In genomic region chr1:52354041-52354582, GRCm38 (mm10) we compare ENCODE assay signal across 8 mouse cellular contexts.
A peak's percentile ranks its signal among the peaks of the same experiment; 100 is the strongest.
DNase-seq lines count a peak whose midpoint lies in the region; TF ChIP-seq lines count a peak whose summit lies in the region.
"Had no signal": no experiment of that assay in that cellular context is flagged by ENCODE, and none has a peak within 500 bp of the region (broad histone marks: within the 10 kb centered on the region; RNA-seq: fewer than 3 reads in every experiment).

No protein-coding gene starts in this region.

- peak; percentile 35 for DNase-seq in layer of hippocampus, adult 9-11 months
- DNase-seq in layer of hippocampus, postnatal 36 days = no peak
- DNase-seq in cerebellum, adult 2 months = peak; percentile 37 to 51
- DNase-seq in kidney, adult 9 months = peak; percentile 8
- DNase-seq in lung, postnatal 36 days = peak; percentile 64
- no peak for DNase-seq in embryo, embryonic 9.5 days (ENCODE audit: extremely low spot score)
- no peak for DNase-seq in embryo, embryonic 11 days

- H3K27me3 ChIP-seq in cerebellum, adult 2 months (ENCODE audit: control insufficient read depth, insufficient read depth, low read length) = no peaks in the 10 kb centered on the region
- H3K27me3 ChIP-seq: midbrain, embryonic 12.5 days had no signal

- TF ChIP-seq CTCF in cerebellum, adult 2 months (IDR thresholded peaks at IDR 0.05; ENCODE audit: borderline replicate concordance, insufficient read depth, low read depth, low read length) = no peak

- WGBS in cerebellum, adult 2 months = 65% methylated on average over 6 of the region's 6 CpGs

- H3K4me3 ChIP-seq in cerebellum, adult 2 months (replicated peaks; ENCODE audit: insufficient read depth, low read depth, low read length) = no peak overlapping the region
- H3K4me3 ChIP-seq: midbrain, embryonic 12.5 days had no signal

- H3K4me1 ChIP-seq in cerebellum, adult 2 months (ENCODE audit: control insufficient read depth, insufficient read depth, low read length) = no peaks in the 10 kb centered on the region
- H3K4me1 ChIP-seq: midbrain, embryonic 12.5 days had no signal

- H3K27ac ChIP-seq in cerebellum, adult 2 months (ENCODE audit: insufficient read depth, low read length) = no peak overlapping the region
- H3K27ac ChIP-seq: midbrain, embryonic 12.5 days had no signal

- TF ChIP-seq POLR2A in cerebellum, adult 2 months (IDR thresholded peaks at IDR 0.05; ENCODE audit: borderline replicate concordance, insufficient read depth, low read length) = no peak

Comparison
In these comparisons a context has a peak if more than half of its experiments do, and no peak if none do; other contexts are left out.
1. DNase-seq: peak in layer of hippocampus, adult 9-11 months (single experiment), cerebellum, adult 2 months (2 of 2), kidney, adult 9 months (single experiment) and lung, postnatal 36 days (single experiment); none in layer of hippocampus, postnatal 36 days (0 of 2), embryo, embryonic 9.5 days (single experiment) and embryo, embryonic 11 days (single experiment).